Mouse (Mus musculus) limb, embryonic 14.5 days (tissue): Measurements from ENCODE around the gene Gm3543. TPM values are rescaled to one million over a fixed set of nuclear protein-coding genes. Genes with fewer than 3 reads are reported as not detected.
"Not testable (repeated sequence)": the region's sequence is repeated elsewhere in the genome, so short reads cannot be mapped to it uniquely, and the experiment has no call there.

Experiments
- ATAC-seq: fragments of 200-750 bp; cut with Nextera tagmentation; 2 replicates; pipeline ENCODE4 v1.8.0; 2017; ENCODE audit warnings: low read depth, moderate number of reproducible peaks, moderate TSS enrichment; ENCODE audit not compliant: low FRiP score
- DNase-seq: peaks from one replicate; pipeline ENCODE4 v3.0.0-alpha.2; 2015; ENCODE audit warnings: low spot score
- H3K27ac ChIP-seq: fragments of 300-500 bp; sonication (generic); replicated peaks from 2 replicates; pipeline ENCODE4 v1.5.1; 2014; ENCODE audit warnings: low read depth, mild to moderate bottlenecking, low read length, moderate library complexity, mixed read lengths
- H3K27me3 ChIP-seq: fragments of 300-500 bp; sonication (generic); 2 replicates; pipeline ENCODE4 v1.6.1; 2014; ENCODE audit warnings: low read length, mixed read lengths; ENCODE audit not compliant: control insufficient read depth, insufficient read depth
- H3K36me3 ChIP-seq: fragments of 300-500 bp; sonication (generic); 2 replicates; pipeline ENCODE4 v1.6.1; 2014; ENCODE audit warnings: mild to moderate bottlenecking, low read length, moderate library complexity, mixed read lengths; ENCODE audit not compliant: control insufficient read depth, insufficient read depth
- H3K4me1 ChIP-seq: fragments of 300-500 bp; sonication (generic); 2 replicates; pipeline ENCODE4 v1.6.1; 2014; ENCODE audit warnings: antibody characterized with exemption, low read length, mixed read lengths; ENCODE audit not compliant: control insufficient read depth, insufficient read depth
- H3K4me2 ChIP-seq: fragments of 300-500 bp; sonication (generic); replicated peaks from 2 replicates; pipeline ENCODE4 v1.6.1; 2014; ENCODE audit warnings: low read depth, mild to moderate bottlenecking, low read length, moderate library complexity; ENCODE audit not compliant: severe bottlenecking
- H3K4me3 ChIP-seq: fragments of 300-500 bp; sonication (generic); replicated peaks from 2 replicates; pipeline ENCODE4 v1.5.1; 2014; ENCODE audit warnings: low read length
- H3K9ac ChIP-seq: fragments of 300-500 bp; sonication (generic); 2 replicates; pipeline ENCODE4 v1.6.1; 2014; ENCODE audit warnings: mild to moderate bottlenecking, low read depth, low read length, moderate library complexity; ENCODE audit not compliant: severe bottlenecking
- H3K9me3 ChIP-seq: fragments of 300-500 bp; sonication (generic); 2 replicates; pipeline ENCODE4 v1.6.1; 2016; ENCODE audit warnings: low read length; ENCODE audit not compliant: control insufficient read depth
- WGBS: fragments of 180-500 bp; shearing (Covaris S2); extraction: QIAGEN DNeasy Blood & Tissue Kit; methylation state at CpG from one replicate; pipeline ENCODE4 v1.1.7; 2014; 5-methylcytosine and 5-hydroxymethylcytosine counted together
- polyA plus RNA-seq, 2 experiments: library from polyadenylated mRNA; depleted of rRNA in 1 of 2; stranded (reverse) in 1 of 2; unstranded in 1 of 2; fragments of >200 nt; fragmentation: Nextera tagmentation in 1 of 2; extraction: Ambion mirVana in 1 of 2; gene quantifications; 2 replicates each; pipeline versions ENCODE4 v1.2.1 to v1.2.3; 2012 to 2014

Gene Gm3543
- polyA plus RNA-seq (2012; rRNA removed): not detected in 2 replicates
- polyA plus RNA-seq (2014; fragmentation: Nextera tagmentation; extraction: Ambion mirVana): not detected in 2 replicates

DNA sequence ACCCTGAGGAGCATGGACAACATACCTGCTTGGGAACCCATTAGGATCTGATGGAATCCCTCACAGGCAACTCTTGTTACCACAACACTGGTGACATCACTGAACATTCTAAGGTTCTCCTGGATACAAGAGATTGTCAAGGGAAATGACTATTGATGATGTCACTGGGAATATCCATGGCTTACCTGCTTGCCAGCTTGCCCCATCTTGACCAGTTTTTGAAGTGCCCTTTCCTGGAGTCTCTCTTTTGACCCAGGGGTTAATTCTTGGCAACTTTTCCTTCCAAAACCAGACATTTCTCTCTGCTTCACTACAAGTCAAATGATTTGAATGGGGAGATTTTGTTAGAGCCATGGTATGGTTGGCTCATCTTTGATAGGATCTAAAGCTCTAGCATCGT is at the start of gene Gm3543:
Gene Gm3543, minus strand, starts transcription at position 101 of the 400 bp plus-strand sequence.
- H3K27me3 ChIP-seq, H3K4me2 ChIP-seq, H3K4me1 ChIP-seq, H3K9me3 ChIP-seq, ATAC-seq, H3K9ac ChIP-seq, DNase-seq, H3K36me3 ChIP-seq, H3K27ac ChIP-seq, H3K4me3 ChIP-seq: not testable (repeated sequence)
- WGBS: no CpG with 5 or more reads among the region's 1 CpGs

DNA sequence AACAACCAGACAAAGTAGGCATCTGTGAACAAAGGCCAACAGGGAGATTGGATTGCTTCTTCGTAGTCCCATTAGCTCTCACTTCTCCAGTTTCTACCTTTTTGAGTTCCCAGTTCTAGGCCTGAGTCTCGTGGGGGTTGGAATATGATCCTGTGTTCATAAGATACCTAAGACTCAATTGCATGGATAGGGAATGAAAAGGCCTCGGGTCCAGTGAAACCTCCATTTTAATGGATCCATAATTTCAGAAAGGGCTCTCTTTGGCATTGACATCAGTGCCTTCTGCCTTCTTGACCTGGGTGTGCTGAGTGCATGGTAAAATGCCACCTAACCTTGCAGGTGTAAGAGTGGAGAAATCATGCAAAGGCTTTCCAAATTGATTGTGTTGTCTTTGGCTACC is 14.5 kb downstream of the Gm3543 start:
- not testable (repeated sequence) for H3K36me3 ChIP-seq, H3K9me3 ChIP-seq, H3K27me3 ChIP-seq, H3K4me1 ChIP-seq, H3K9ac ChIP-seq, H3K4me2 ChIP-seq, ATAC-seq, H3K27ac ChIP-seq, DNase-seq, H3K4me3 ChIP-seq
- 61% methylated on average over 3 of the region's 3 CpGs for WGBS

DNA sequence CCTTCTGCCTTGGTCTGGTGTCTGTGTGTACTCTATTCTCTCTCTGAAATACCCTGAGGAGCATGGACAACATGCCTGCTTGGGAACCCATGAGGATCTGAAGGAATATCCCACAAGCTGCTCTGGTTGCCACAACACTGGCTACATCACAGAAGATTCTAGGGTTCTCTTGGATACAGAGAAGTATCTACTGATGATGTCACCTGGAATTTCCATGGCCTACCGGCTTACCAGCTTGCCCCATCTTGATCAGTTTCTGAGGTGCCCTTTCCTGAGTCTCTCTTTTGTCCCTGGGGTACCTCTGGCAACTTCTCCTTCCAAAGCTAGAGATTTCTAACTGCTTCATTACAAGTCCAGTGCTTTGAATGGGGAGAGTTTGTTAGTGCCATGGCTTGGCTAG is 15.3 kb downstream of the Gm3543 start, which contains the start of gene Gm6401:
Gene Gm6401, minus strand, starts transcription at position 101 of the 400 bp plus-strand sequence.
- H3K4me1 ChIP-seq, DNase-seq, H3K9me3 ChIP-seq, ATAC-seq, H3K4me3 ChIP-seq, H3K4me2 ChIP-seq, H3K9ac ChIP-seq, H3K27ac ChIP-seq, H3K36me3 ChIP-seq, H3K27me3 ChIP-seq: not testable (repeated sequence)
- 92% methylated on average over 1 of the region's 1 CpGs for WGBS

DNA sequence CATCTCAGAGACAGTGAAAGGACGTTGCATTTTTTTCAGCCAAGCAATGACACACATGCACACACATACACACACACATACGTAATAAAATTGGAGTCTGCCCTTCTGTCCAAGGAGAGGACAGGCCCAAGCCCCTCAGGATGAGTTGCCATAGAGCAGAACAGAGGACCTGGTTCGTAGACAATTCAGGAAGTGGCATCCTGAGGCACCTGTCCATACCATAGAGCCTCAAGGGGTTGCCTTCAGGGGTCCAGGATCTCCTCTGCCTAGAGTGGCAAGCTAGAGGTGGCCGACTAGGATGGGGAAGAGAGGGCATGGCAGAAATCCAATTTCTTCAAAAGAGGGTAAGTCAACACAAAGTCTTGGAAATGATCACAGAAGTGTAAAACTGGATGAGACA is 19.0 kb downstream of the Gm3543 start:
- not testable (repeated sequence) for DNase-seq, H3K4me3 ChIP-seq, ATAC-seq

GRCm38 (mm10) chr14:41943695-41944094 is 39.4 kb downstream of the Gm3543 start, which contains the start of gene 1700024B05Rik:
TSS of gene 1700024B05Rik (plus strand) at chr14:41943995.
- 92% methylated on average over 1 of the region's 2 CpGs for WGBS
- H3K36me3 ChIP-seq, ATAC-seq, H3K27ac ChIP-seq, H3K9me3 ChIP-seq, H3K4me1 ChIP-seq, H3K9ac ChIP-seq, H3K4me2 ChIP-seq, DNase-seq, H3K27me3 ChIP-seq, H3K4me3 ChIP-seq: not testable (repeated sequence)

More for the DNA sequence above, 19.0 kb downstream of the Gm3543 start:
- H3K4me2 ChIP-seq, H3K9me3 ChIP-seq, H3K27me3 ChIP-seq, H3K9ac ChIP-seq, H3K36me3 ChIP-seq, H3K4me1 ChIP-seq, H3K27ac ChIP-seq: not testable (repeated sequence)
- 65% methylated on average over 4 of the region's 4 CpGs for WGBS

Other genes starting within 250 kb of the Gm3543 start
- gene Gm7929, start 232.7 kb downstream of the Gm3543 start, polyA plus RNA-seq (2012; rRNA removed): not detected in 2 replicates
- gene Gm7929, start 232.7 kb downstream of the Gm3543 start, polyA plus RNA-seq (2014; fragmentation: Nextera tagmentation; extraction: Ambion mirVana): not detected in 2 replicates
- not detected in 2 replicates for gene Gm47189, start 210.9 kb downstream of the Gm3543 start, polyA plus RNA-seq (2012; rRNA removed)
- gene Gm47189, start 210.9 kb downstream of the Gm3543 start, polyA plus RNA-seq (2014; fragmentation: Nextera tagmentation; extraction: Ambion mirVana): not detected in 2 replicates
- not detected in 2 replicates for gene Gm7980, start 76.0 kb downstream of the Gm3543 start, polyA plus RNA-seq (2012; rRNA removed)
- not detected in 2 replicates for gene Gm7980, start 76.0 kb downstream of the Gm3543 start, polyA plus RNA-seq (2014; fragmentation: Nextera tagmentation; extraction: Ambion mirVana)
- not detected in 2 replicates for gene 1700049E17Rik1, start 58.4 kb downstream of the Gm3543 start, polyA plus RNA-seq (2012; rRNA removed)
- gene 1700049E17Rik1, start 58.4 kb downstream of the Gm3543 start, polyA plus RNA-seq (2014; fragmentation: Nextera tagmentation; extraction: Ambion mirVana): not detected in 2 replicates
- not detected in 2 replicates for gene 1700024B05Rik, start 39.3 kb downstream of the Gm3543 start, polyA plus RNA-seq (2012; rRNA removed)
- not detected in 2 replicates for gene 1700024B05Rik, start 39.3 kb downstream of the Gm3543 start, polyA plus RNA-seq (2014; fragmentation: Nextera tagmentation; extraction: Ambion mirVana)
- gene Gm6401, start 15.4 kb downstream of the Gm3543 start, polyA plus RNA-seq (2012; rRNA removed): not detected in 2 replicates
- gene Gm6401, start 15.4 kb downstream of the Gm3543 start, polyA plus RNA-seq (2014; fragmentation: Nextera tagmentation; extraction: Ambion mirVana): not detected in 2 replicates
- gene Gm7951, start 134.0 kb upstream of the Gm3543 start, polyA plus RNA-seq (2012; rRNA removed): not detected in 2 replicates
- not detected in 2 replicates for gene Gm7951, start 134.0 kb upstream of the Gm3543 start, polyA plus RNA-seq (2014; fragmentation: Nextera tagmentation; extraction: Ambion mirVana)
- not detected in 2 replicates for gene Gm17027, start 179.3 kb upstream of the Gm3543 start, polyA plus RNA-seq (2012; rRNA removed)
- not detected in 2 replicates for gene Gm17027, start 179.3 kb upstream of the Gm3543 start, polyA plus RNA-seq (2014; fragmentation: Nextera tagmentation; extraction: Ambion mirVana)
- not detected in 2 replicates for gene Gm3573, start 207.5 kb upstream of the Gm3543 start, polyA plus RNA-seq (2012; rRNA removed)
- gene Gm3573, start 207.5 kb upstream of the Gm3543 start, polyA plus RNA-seq (2014; fragmentation: Nextera tagmentation; extraction: Ambion mirVana): not detected in 2 replicates